Mouse (Mus musculus) lung, postnatal 0 days (tissue): ENCODE measurements around the gene Pla2g4f. TPM values are rescaled to one million over a fixed set of nuclear protein-coding genes. Genes with fewer than 3 reads are reported as not detected.

ENCODE experiments used
- ATAC-seq: fragments of 200-750 bp; cut with Nextera tagmentation; 2 replicates; pipeline ENCODE4 v1.8.0; 2017; ENCODE audit warnings: moderate library complexity
- DNase-seq: peaks from one replicate; pipeline ENCODE4 v3.0.0-alpha.2; 2016; ENCODE audit warnings: low spot score
- H3K27ac ChIP-seq: fragments of 300-500 bp; sonication (generic); 2 replicates; pipeline ENCODE4 v1.5.1; 2014; ENCODE audit warnings: antibody characterized with exemption, mild to moderate bottlenecking, low read length, mixed read lengths
- H3K27me3 ChIP-seq: fragments of 300-500 bp; sonication (generic); replicated peaks from 2 replicates; pipeline ENCODE4 v1.6.1; 2014; ENCODE audit warnings: low read length, mixed read lengths; ENCODE audit not compliant: insufficient read depth
- H3K36me3 ChIP-seq: fragments of 300-500 bp; sonication (generic); 2 replicates; pipeline ENCODE4 v1.6.1; 2014; ENCODE audit warnings: low read length, mixed read lengths; ENCODE audit not compliant: insufficient read depth
- H3K4me1 ChIP-seq: fragments of 300-500 bp; sonication (generic); 2 replicates; pipeline ENCODE4 v1.6.1; 2014; ENCODE audit warnings: antibody characterized with exemption, low read depth, low read length, mixed read lengths; ENCODE audit not compliant: insufficient read depth
- H3K4me2 ChIP-seq: fragments of 300-500 bp; sonication (generic); replicated peaks from 2 replicates; pipeline ENCODE4 v1.6.1; 2014; ENCODE audit warnings: low read depth, mild to moderate bottlenecking, low read length, moderate library complexity, mixed read lengths
- H3K4me3 ChIP-seq: fragments of 300-500 bp; sonication (generic); 2 replicates; pipeline ENCODE4 v1.5.1; 2014; ENCODE audit warnings: low read depth, low read length
- H3K9ac ChIP-seq: fragments of 300-500 bp; sonication (generic); replicated peaks from 2 replicates; pipeline ENCODE4 v1.6.1; 2014; ENCODE audit warnings: low read depth, mild to moderate bottlenecking
- H3K9me3 ChIP-seq: fragments of 300-500 bp; sonication (generic); 2 replicates; pipeline ENCODE4 v1.6.1; 2016; ENCODE audit warnings: low read length, mixed read lengths
- CTCF ChIP-seq: IDR thresholded peaks from 2 replicates; pipeline ENCODE4 v1.5.1; 2016; ENCODE audit warnings: antibody characterized with exemption, mild to moderate bottlenecking
- EP300 ChIP-seq: IDR thresholded peaks from 2 replicates; pipeline ENCODE4 v1.6.1; 2016; ENCODE audit warnings: antibody characterized with exemption, mild to moderate bottlenecking, control low read depth
- WGBS: fragments of 180-500 bp; shearing (Covaris S2); extraction: QIAGEN DNeasy Blood & Tissue Kit; methylation state at CpG from one replicate; pipeline ENCODE4 v1.1.7; 2014; 5-methylcytosine and 5-hydroxymethylcytosine counted together
- polyA plus RNA-seq: library from polyadenylated mRNA; unstranded; fragments of >200 nt; fragmentation: Nextera tagmentation; extraction: Ambion mirVana; gene quantifications from 2 replicates; pipeline ENCODE4 v1.2.1, GENCODE M21; 2015

Pla2g4f gene
- polyA plus RNA-seq, 1 experiment from 2014 or later: 1.8 TPM

DNA sequence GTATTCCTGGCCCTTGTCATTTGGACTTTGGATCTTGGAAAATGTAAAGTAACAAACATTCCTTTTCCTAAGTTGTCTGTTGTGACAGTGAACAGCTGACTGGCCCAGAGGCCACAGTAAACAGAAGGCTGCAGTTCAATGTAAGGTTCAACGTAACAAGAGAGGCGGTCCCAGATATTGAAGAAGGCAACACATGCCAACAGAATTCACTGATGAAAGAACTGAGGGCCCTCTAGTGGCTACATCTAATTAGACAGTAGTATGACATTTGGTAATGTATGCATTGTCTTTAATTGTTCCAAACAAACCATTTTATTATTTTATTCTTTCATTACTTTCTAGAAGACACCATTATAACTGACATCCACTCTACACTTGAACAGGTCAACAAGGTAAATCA is 23.9 kb upstream of the Pla2g4f start:
- Histone ChIP-seq H3K9me3 (no peaks in the 10 kb centered on the region), H3K27ac (no peak overlapping the region), H3K4me2 (no peak overlapping the region), H3K4me1 (no peaks in the 10 kb centered on the region), H3K9ac (no peak overlapping the region), H3K27me3 (no peaks in the 10 kb centered on the region), H3K36me3 (peaks cover 31% of the 10 kb centered on the region; the same call in 1 of the 2 replicates), H3K4me3 (no peak overlapping the region)
- 42% methylated on average over 2 of the region's 2 CpGs for WGBS
- peak; percentile 26 for DNase-seq
- ATAC-seq: no peak
- TF ChIP-seq CTCF (peak; percentile 38), EP300 (no peak)

- Histone ChIP-seq H3K4me2 (no peak overlapping the region), H3K9ac (no peak overlapping the region), H3K4me1 (no peaks in the 10 kb centered on the region), H3K27me3 (no peaks in the 10 kb centered on the region), H3K36me3 (peaks cover 31% of the 10 kb centered on the region; the same call in 1 of the 2 replicates), H3K27ac (no peak overlapping the region), H3K9me3 (no peaks in the 10 kb centered on the region), H3K4me3 (no peak overlapping the region)
- no peak for ATAC-seq
- no peak for TF ChIP-seq CTCF
- TF ChIP-seq EP300: no peak
- no peak for DNase-seq
- 83% methylated on average over 4 of the region's 4 CpGs for WGBS
Observed at GRCm38 (mm10) chr2:120331575-120331974, 17.6 kb upstream of the Pla2g4f start.

- Histone ChIP-seq H3K4me1 (no peaks in the 10 kb centered on the region), H3K36me3 (0 out of 2 replicates have a peak, but pooled peaks cover 7% of the 10 kb centered on the region), H3K9me3 (no peaks in the 10 kb centered on the region), H3K27me3 (no peaks in the 10 kb centered on the region), H3K27ac (no peak overlapping the region), H3K4me2 (no peak overlapping the region), H3K9ac (no peak overlapping the region), H3K4me3 (no peak overlapping the region)
- peak; percentile 27 for DNase-seq
- ATAC-seq: no peak
- 60% methylated on average over 4 of the region's 4 CpGs for WGBS
- no peak for TF ChIP-seq EP300
- TF ChIP-seq CTCF: no peak
Observed at GRCm38 (mm10) chr2:120315077-120315476, 1.1 kb upstream of the Pla2g4f start.

GRCm38 (mm10) chr2:120314487-120314886 is 522 bp upstream of the Pla2g4f start:
- H3K27me3 ChIP-seq: no peaks in the 10 kb centered on the region
- H3K4me3 ChIP-seq: no peak overlapping the region
- no peak overlapping the region for H3K9ac ChIP-seq
- H3K9me3 ChIP-seq: no peaks in the 10 kb centered on the region
- H3K27ac ChIP-seq: peak overlapping the region; percentile 38; the same call in 1 of the 2 replicates
- no peak for DNase-seq
- ATAC-seq: no peak
- 70% methylated on average over 4 of the region's 4 CpGs for WGBS
- H3K36me3 ChIP-seq: 0 out of 2 replicates have a peak, but pooled peaks cover 7% of the 10 kb centered on the region
- H3K4me1 ChIP-seq: no peaks in the 10 kb centered on the region
- no peak for TF ChIP-seq EP300
- H3K4me2 ChIP-seq: no peak overlapping the region

- Histone ChIP-seq H3K4me3 (no peak overlapping the region), H3K4me1 (no peaks in the 10 kb centered on the region), H3K27me3 (no peaks in the 10 kb centered on the region), H3K36me3 (0 out of 2 replicates have a peak, but pooled peaks cover under 1% of the 10 kb centered on the region), H3K9ac (no peak overlapping the region), H3K9me3 (no peaks in the 10 kb centered on the region), H3K27ac (no peak overlapping the region), H3K4me2 (no peak overlapping the region)
- DNase-seq (peak; percentile 47), ATAC-seq (peak; percentile 24; the same call in 1 of the 2 replicates)
- no peak for TF ChIP-seq CTCF
- no peak for TF ChIP-seq EP300
- 66% methylated on average over 7 of the region's 7 CpGs for WGBS
Observed at GRCm38 (mm10) chr2:120312276-120312825, 1.6 kb downstream of the Pla2g4f start.

- H3K9me3 ChIP-seq: no peaks in the 10 kb centered on the region
- no peaks in the 10 kb centered on the region for H3K36me3 ChIP-seq
- H3K4me1 ChIP-seq: no peaks in the 10 kb centered on the region
- WGBS: 20% methylated on average over 3 of the region's 3 CpGs
- no peak overlapping the region for H3K4me2 ChIP-seq
- peak; percentile 23; the same call in 1 of the 2 replicates for ATAC-seq
- no peaks in the 10 kb centered on the region for H3K27me3 ChIP-seq
- no peak overlapping the region for H3K27ac ChIP-seq
- H3K9ac ChIP-seq: no peak overlapping the region
- H3K4me3 ChIP-seq: no peak overlapping the region
- peak; percentile 15 for DNase-seq
- no peak for TF ChIP-seq EP300
- TF ChIP-seq CTCF: no peak
Observed at GRCm38 (mm10) chr2:120304113-120304512, 9.9 kb downstream of the Pla2g4f start.

DNA sequence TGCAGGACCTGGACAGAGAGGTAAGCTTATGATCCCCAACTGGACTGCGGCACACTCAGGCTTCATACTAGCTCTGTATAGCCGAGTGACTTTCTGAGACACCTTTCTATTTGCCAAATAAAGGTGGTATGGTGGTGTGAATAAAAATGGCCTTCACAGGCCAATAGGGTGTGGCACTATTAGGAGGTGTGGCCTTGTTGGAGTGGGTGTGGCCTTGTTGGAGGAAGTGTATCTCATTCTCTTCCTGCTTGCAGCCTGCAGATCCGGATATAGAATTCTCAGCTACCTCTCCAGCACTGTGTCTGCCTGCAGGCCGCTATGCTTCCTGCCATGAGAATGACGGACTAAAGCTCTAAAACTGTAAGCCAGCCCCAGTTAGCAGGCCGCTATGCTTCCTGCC is 12.9 kb downstream of the Pla2g4f start:
- Histone ChIP-seq H3K9me3 (no peaks in the 10 kb centered on the region), H3K9ac (no peak overlapping the region), H3K4me3 (no peak overlapping the region), H3K27ac (no peak overlapping the region), H3K36me3 (no peaks in the 10 kb centered on the region), H3K4me1 (no peaks in the 10 kb centered on the region), H3K27me3 (no peaks in the 10 kb centered on the region), H3K4me2 (no peak overlapping the region)
- DNase-seq (no peak), ATAC-seq (no peak)
- TF ChIP-seq EP300: no peak
- TF ChIP-seq CTCF: no peak
- 90% methylated on average over 6 of the region's 6 CpGs for WGBS
